In the genomic region with DNA sequence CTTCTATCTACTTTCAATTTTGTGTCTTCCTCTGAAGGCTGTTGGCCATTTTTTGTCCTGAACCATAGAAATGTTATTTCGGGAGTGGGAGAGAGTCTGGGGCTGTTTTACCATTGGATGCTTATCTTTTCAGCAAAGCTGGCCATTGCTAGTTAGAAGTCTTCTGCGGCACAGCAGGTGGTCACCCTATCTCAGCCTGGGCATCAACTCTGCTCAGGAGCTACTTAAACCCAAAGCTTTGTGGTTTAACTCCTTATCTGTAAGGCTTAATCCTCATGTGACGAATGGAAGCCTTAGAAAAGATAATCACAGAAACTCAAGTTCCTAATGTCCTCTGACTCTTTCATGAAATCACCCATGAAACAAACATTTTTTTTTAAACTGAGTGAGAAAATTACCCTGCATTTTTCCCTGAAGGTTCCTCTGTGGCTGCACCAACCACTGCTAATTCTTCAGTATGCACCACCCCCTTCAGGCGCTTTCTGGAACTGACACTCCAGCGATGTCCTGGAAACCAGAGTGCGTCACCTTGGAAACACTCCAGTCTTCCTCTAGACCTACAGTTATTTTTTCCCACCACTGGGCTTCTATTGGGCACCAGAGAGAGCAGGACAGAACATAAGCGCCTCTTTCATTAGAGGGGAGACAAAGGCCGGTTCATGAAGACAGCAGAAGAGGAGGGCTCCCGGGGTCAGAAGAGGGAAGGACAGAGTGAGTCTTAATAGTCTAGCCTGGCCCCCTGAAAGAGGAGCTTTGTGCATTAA, we compare ENCODE assay signal across 8 mouse cellular contexts.
A peak's percentile ranks its signal among the peaks of the same experiment; 100 is the strongest.
DNase-seq lines count a peak whose midpoint lies in the region; ATAC-seq and TF ChIP-seq lines count a peak whose summit lies in the region.

No protein-coding gene starts in this region.

- no peaks in the 10 kb centered on the region for H3K9me3 ChIP-seq in embryonic facial prominence, embryonic 13.5 days
- H3K9me3 ChIP-seq in midbrain, embryonic 15.5 days = no peaks in the 10 kb centered on the region

- TF ChIP-seq CTCF in thymus, adult 2 months (IDR thresholded peaks at IDR 0.05; ENCODE audit: borderline replicate concordance, control insufficient read depth, extremely low read depth, insufficient read depth, low read length, poor library complexity) = no peak
- peak; percentile 71 for TF ChIP-seq CTCF in kidney, adult 2 months (conservative IDR thresholded peaks at IDR 0.05; ENCODE audit: insufficient read depth, insufficient read length, low read depth, low read length)
- TF ChIP-seq CTCF in testis, adult 2 months (IDR thresholded peaks at IDR 0.05; ENCODE audit: control insufficient read depth, insufficient read depth, insufficient replicate concordance, low read depth, low read length) = peak; percentile 60; the same call in 1 of the 2 replicates

- no peak overlapping the region for H3K27ac ChIP-seq in thymus, adult 2 months (ENCODE audit: control insufficient read depth, insufficient read depth, low read length)
- no peak overlapping the region for H3K27ac ChIP-seq in embryonic facial prominence, embryonic 13.5 days
- no peak overlapping the region for H3K27ac ChIP-seq in kidney, adult 2 months (ENCODE audit: insufficient read depth, low read depth, low read length)
- peak overlapping the region; percentile 44; the same call in 1 of the 2 replicates for H3K27ac ChIP-seq in midbrain, embryonic 15.5 days
- no peak overlapping the region for H3K27ac ChIP-seq in testis, adult 2 months (ENCODE audit: control insufficient read depth, insufficient read depth, low read depth, low read length)

- H3K4me2 ChIP-seq in embryonic facial prominence, embryonic 13.5 days = peak overlapping the region; percentile 12; the same call in 1 of the 2 replicates
- H3K4me2 ChIP-seq in midbrain, embryonic 15.5 days = peak overlapping the region; percentile 13

- intact Hi-C loops in left cerebral cortex, postnatal 4 days (cut with DNase I) = loop anchor here (5.0 kb wide), 1 partner anchor 201 kb away; no protein-coding TSS in a partner anchor

- DNase-seq in thymus, adult 2 months = peak; percentile 47
- DNase-seq in thymus, postnatal 0 days (ENCODE audit: low spot score) = no peak
- peak; percentile 62 for DNase-seq in heart, adult 8-10 months (ENCODE audit: low spot score)
- DNase-seq in kidney, adult 2 months = peak; percentile 51
- peak; percentile 92 for DNase-seq in left cerebral cortex, postnatal 4 days

- no peak overlapping the region for H3K4me3 ChIP-seq in thymus, adult 2 months (ENCODE audit: control insufficient read depth, insufficient read depth, low read length)
- H3K4me3 ChIP-seq in embryonic facial prominence, embryonic 13.5 days = no peak overlapping the region
- no peak overlapping the region for H3K4me3 ChIP-seq in kidney, adult 2 months (ENCODE audit: insufficient read depth, low read depth, low read length)
- H3K4me3 ChIP-seq in midbrain, embryonic 15.5 days = no peak overlapping the region
- H3K4me3 ChIP-seq in testis, adult 2 months (ENCODE audit: control insufficient read depth, low read depth, low read length) = no peak overlapping the region

- no peak overlapping the region for H3K9ac ChIP-seq in embryonic facial prominence, embryonic 13.5 days
- H3K9ac ChIP-seq in midbrain, embryonic 15.5 days = no peak overlapping the region

- H3K4me1 ChIP-seq in thymus, adult 2 months (replicated peaks; ENCODE audit: control insufficient read depth, insufficient read depth, low read length) = no peaks in the 10 kb centered on the region
- peaks cover 11% of the 10 kb centered on the region; the same call in 1 of the 2 replicates for H3K4me1 ChIP-seq in embryonic facial prominence, embryonic 13.5 days
- H3K4me1 ChIP-seq in kidney, adult 2 months (ENCODE audit: control insufficient read depth, insufficient read depth, low read length) = no peaks in the 10 kb centered on the region
- 0 out of 2 replicates have a peak, but pooled peaks cover 5% of the 10 kb centered on the region for H3K4me1 ChIP-seq in midbrain, embryonic 15.5 days
- H3K4me1 ChIP-seq in testis, adult 2 months (ENCODE audit: control insufficient read depth, insufficient read depth, low read length) = peaks cover 2% of the 10 kb centered on the region; the same call in 1 of the 2 replicates

- no peak for TF ChIP-seq POLR2A in thymus, adult 2 months (IDR thresholded peaks at IDR 0.05; ENCODE audit: control insufficient read depth, extremely low read depth, insufficient read depth, low read length, poor library complexity)
- no peak for TF ChIP-seq POLR2A in kidney, adult 2 months (IDR thresholded peaks at IDR 0.05; ENCODE audit: low read depth, low read length)
- TF ChIP-seq POLR2A in testis, adult 2 months (IDR thresholded peaks at IDR 0.05; ENCODE audit: control insufficient read depth, low read depth, low read length) = no peak

- 32% methylated on average over 9 of the region's 9 CpGs for WGBS in thymus, adult 2 months
- WGBS in embryonic facial prominence, embryonic 13.5 days = 12% methylated on average over 9 of the region's 9 CpGs
- 28% methylated on average over 9 of the region's 9 CpGs for WGBS in kidney, adult 2 months
- whole genome bisulfite sequencing in midbrain, embryonic 15.5 days = 8% methylated on average over 9 of the region's 9 CpGs

- no peaks in the 10 kb centered on the region for H3K36me3 ChIP-seq in thymus, adult 2 months (ENCODE audit: control insufficient read depth, insufficient read depth, low read length)
- no peaks in the 10 kb centered on the region for H3K36me3 ChIP-seq in embryonic facial prominence, embryonic 13.5 days
- no peaks in the 10 kb centered on the region for H3K36me3 ChIP-seq in kidney, adult 2 months (ENCODE audit: control insufficient read depth, insufficient read depth, low read length)
- no peaks in the 10 kb centered on the region for H3K36me3 ChIP-seq in midbrain, embryonic 15.5 days (replicated peaks)
- no peaks in the 10 kb centered on the region for H3K36me3 ChIP-seq in testis, adult 2 months (ENCODE audit: control insufficient read depth, insufficient read depth, low read length)

- H3K27me3 ChIP-seq in thymus, adult 2 months (ENCODE audit: control insufficient read depth, insufficient read depth, low read length) = no peaks in the 10 kb centered on the region
- no peaks in the 10 kb centered on the region; the same call in 1 of the 2 replicates for H3K27me3 ChIP-seq in embryonic facial prominence, embryonic 13.5 days
- H3K27me3 ChIP-seq in kidney, adult 2 months (replicated peaks; ENCODE audit: control insufficient read depth, insufficient read depth, low read length) = no peaks in the 10 kb centered on the region
- no peaks in the 10 kb centered on the region for H3K27me3 ChIP-seq in midbrain, embryonic 15.5 days (replicated peaks)
- no peaks in the 10 kb centered on the region for H3K27me3 ChIP-seq in testis, adult 2 months (ENCODE audit: control insufficient read depth, insufficient read depth, low read length)

- peak; percentile 58 for ATAC-seq in embryonic facial prominence, embryonic 13.5 days (ENCODE audit: insufficient number of reproducible peaks, insufficient read depth, low FRiP score, low TSS enrichment, low read depth)
- peak; percentile 94 for ATAC-seq in midbrain, embryonic 15.5 days (replicated peaks)
